Mouse (Mus musculus): Measurements from ENCODE around the gene Anks1b. TPM values are rescaled to one million over a fixed set of nuclear protein-coding genes. Genes with fewer than 3 reads are reported as not detected.

Gene Anks1b
- polyA plus RNA-seq, 1 experiment = 0.19 TPM

- WGBS = 78% methylated on average over 1 of the region's 1 CpGs
- TF ChIP-seq POLR2A (IDR thresholded peaks at IDR 0.05; ENCODE audit: low read depth, low read length) = no peak
- no peak for TF ChIP-seq CTCF (IDR thresholded peaks at IDR 0.05; ENCODE audit: extremely low read depth, insufficient read depth, insufficient read length, insufficient replicate concordance)
- H3K4me1 ChIP-seq (ENCODE audit: control insufficient read depth, insufficient read depth, insufficient read length) = no peaks in the 10 kb centered on the region
Observed at GRCm38 (mm10) chr10:90441656-90442055, 568.3 kb downstream of the Anks1b start.

GRCm38 (mm10) chr10:90464906-90465305 is 591.6 kb downstream of the Anks1b start:
- no peak for DNase-seq (ENCODE audit: low read depth in 1 of 2, low spot score in 2 of 2)
- Histone ChIP-seq H3K4me1 (ENCODE audit: control insufficient read depth, insufficient read depth, insufficient read length) (no peaks in the 10 kb centered on the region), H3K27me3 (ENCODE audit: control insufficient read depth, insufficient read depth, low read length) (no peaks in the 10 kb centered on the region), H3K4me3 (ENCODE audit: extremely low read depth, insufficient read depth, insufficient read length) (no peak overlapping the region), H3K27ac (ENCODE audit: insufficient read depth, low read length) (no peak overlapping the region), H3K36me3 (ENCODE audit: control insufficient read depth, insufficient read depth, low read length) (no peaks in the 10 kb centered on the region)
- 71% methylated on average over 2 of the region's 2 CpGs for WGBS
- TF ChIP-seq POLR2A (IDR thresholded peaks at IDR 0.05; ENCODE audit: low read depth, low read length) (no peak), CTCF (IDR thresholded peaks at IDR 0.05; ENCODE audit: extremely low read depth, insufficient read depth, insufficient read length, insufficient replicate concordance) (no peak)

More at GRCm38 (mm10) chr10:90441656-90442055, 568.3 kb downstream of the Anks1b start:
- H3K36me3 ChIP-seq (ENCODE audit: control insufficient read depth, insufficient read depth, low read length) = no peaks in the 10 kb centered on the region
- H3K4me3 ChIP-seq (ENCODE audit: extremely low read depth, insufficient read depth, insufficient read length) = no peak overlapping the region
- H3K27ac ChIP-seq (ENCODE audit: insufficient read depth, low read length) = no peak overlapping the region
- DNase-seq (ENCODE audit: low read depth in 1 of 2, low spot score in 2 of 2) = no peak
- H3K27me3 ChIP-seq (ENCODE audit: control insufficient read depth, insufficient read depth, low read length) = no peaks in the 10 kb centered on the region

GRCm38 (mm10) chr10:90465426-90465825 is 592.1 kb downstream of the Anks1b start:
- H3K4me1 ChIP-seq (ENCODE audit: control insufficient read depth, insufficient read depth, insufficient read length) = no peaks in the 10 kb centered on the region
- DNase-seq (ENCODE audit: low read depth in 1 of 2, low spot score in 2 of 2) = no peak
- H3K36me3 ChIP-seq (ENCODE audit: control insufficient read depth, insufficient read depth, low read length) = no peaks in the 10 kb centered on the region
- no peak overlapping the region for H3K4me3 ChIP-seq (ENCODE audit: extremely low read depth, insufficient read depth, insufficient read length)
- 92% methylated on average over 6 of the region's 6 CpGs for WGBS
- H3K27ac ChIP-seq (ENCODE audit: insufficient read depth, low read length) = no peak overlapping the region
- no peak for TF ChIP-seq CTCF (IDR thresholded peaks at IDR 0.05; ENCODE audit: extremely low read depth, insufficient read depth, insufficient read length, insufficient replicate concordance)
- TF ChIP-seq POLR2A (IDR thresholded peaks at IDR 0.05; ENCODE audit: low read depth, low read length) = no peak
- no peaks in the 10 kb centered on the region for H3K27me3 ChIP-seq (ENCODE audit: control insufficient read depth, insufficient read depth, low read length)

GRCm38 (mm10) chr10:90467546-90467945 is 594.2 kb downstream of the Anks1b start:
- TF ChIP-seq CTCF (IDR thresholded peaks at IDR 0.05; ENCODE audit: extremely low read depth, insufficient read depth, insufficient read length, insufficient replicate concordance) (no peak), POLR2A (IDR thresholded peaks at IDR 0.05; ENCODE audit: low read depth, low read length) (no peak)

GRCm38 (mm10) chr10:90493436-90493835 is 620.1 kb downstream of the Anks1b start:
- no peak for TF ChIP-seq CTCF (IDR thresholded peaks at IDR 0.05; ENCODE audit: extremely low read depth, insufficient read depth, insufficient read length, insufficient replicate concordance)
- TF ChIP-seq POLR2A (IDR thresholded peaks at IDR 0.05; ENCODE audit: low read depth, low read length) = no peak
- Histone ChIP-seq H3K4me3 (ENCODE audit: extremely low read depth, insufficient read depth, insufficient read length) (no peak overlapping the region), H3K4me1 (ENCODE audit: control insufficient read depth, insufficient read depth, insufficient read length) (no peaks in the 10 kb centered on the region), H3K36me3 (ENCODE audit: control insufficient read depth, insufficient read depth, low read length) (no peaks in the 10 kb centered on the region), H3K27me3 (ENCODE audit: control insufficient read depth, insufficient read depth, low read length) (no peaks in the 10 kb centered on the region), H3K27ac (ENCODE audit: insufficient read depth, low read length) (no peak overlapping the region)
- 85% methylated on average over 7 of the region's 7 CpGs for WGBS
- no peak for DNase-seq (ENCODE audit: low read depth in 1 of 2, low spot score in 2 of 2)

More at GRCm38 (mm10) chr10:90467546-90467945, 594.2 kb downstream of the Anks1b start:
- Histone ChIP-seq H3K27me3 (ENCODE audit: control insufficient read depth, insufficient read depth, low read length) (no peaks in the 10 kb centered on the region), H3K4me3 (ENCODE audit: extremely low read depth, insufficient read depth, insufficient read length) (no peak overlapping the region), H3K27ac (ENCODE audit: insufficient read depth, low read length) (no peak overlapping the region), H3K4me1 (ENCODE audit: control insufficient read depth, insufficient read depth, insufficient read length) (no peaks in the 10 kb centered on the region), H3K36me3 (ENCODE audit: control insufficient read depth, insufficient read depth, low read length) (no peaks in the 10 kb centered on the region)
- no peak for DNase-seq (ENCODE audit: low read depth in 1 of 2, low spot score in 2 of 2)
- WGBS = 77% methylated on average over 1 of the region's 1 CpGs

- no peak for DNase-seq (ENCODE audit: low read depth in 1 of 2, low spot score in 2 of 2)
- TF ChIP-seq POLR2A (IDR thresholded peaks at IDR 0.05; ENCODE audit: low read depth, low read length) (no peak), CTCF (IDR thresholded peaks at IDR 0.05; ENCODE audit: extremely low read depth, insufficient read depth, insufficient read length, insufficient replicate concordance) (no peak)
- Histone ChIP-seq H3K4me1 (ENCODE audit: control insufficient read depth, insufficient read depth, insufficient read length) (no peaks in the 10 kb centered on the region), H3K27me3 (ENCODE audit: control insufficient read depth, insufficient read depth, low read length) (no peaks in the 10 kb centered on the region), H3K27ac (ENCODE audit: insufficient read depth, low read length) (no peak overlapping the region), H3K4me3 (ENCODE audit: extremely low read depth, insufficient read depth, insufficient read length) (no peak overlapping the region), H3K36me3 (ENCODE audit: control insufficient read depth, insufficient read depth, low read length) (no peaks in the 10 kb centered on the region)
- WGBS = 78% methylated on average over 3 of the region's 3 CpGs
Observed at GRCm38 (mm10) chr10:90493996-90494642, 620.8 kb downstream of the Anks1b start.

- no peaks in the 10 kb centered on the region for H3K4me1 ChIP-seq (ENCODE audit: control insufficient read depth, insufficient read depth, insufficient read length)
- no peaks in the 10 kb centered on the region for H3K27me3 ChIP-seq (ENCODE audit: control insufficient read depth, insufficient read depth, low read length)
- H3K36me3 ChIP-seq (ENCODE audit: control insufficient read depth, insufficient read depth, low read length) = no peaks in the 10 kb centered on the region
- no peak for DNase-seq (ENCODE audit: low read depth in 1 of 2, low spot score in 2 of 2)
- TF ChIP-seq CTCF (IDR thresholded peaks at IDR 0.05; ENCODE audit: extremely low read depth, insufficient read depth, insufficient read length, insufficient replicate concordance) (no peak), POLR2A (IDR thresholded peaks at IDR 0.05; ENCODE audit: low read depth, low read length) (no peak)
- H3K27ac ChIP-seq (ENCODE audit: insufficient read depth, low read length) = no peak overlapping the region
- H3K4me3 ChIP-seq (ENCODE audit: extremely low read depth, insufficient read depth, insufficient read length) = no peak overlapping the region
- 87% methylated on average over 4 of the region's 4 CpGs for WGBS
Observed at GRCm38 (mm10) chr10:90494981-90495516, 621.7 kb downstream of the Anks1b start.
